Mouse (Mus musculus): ENCODE data around the gene Retn.

- no peak for TF ChIP-seq EP300 (IDR thresholded peaks at IDR 0.05)
- no peak for TF ChIP-seq CTCF (IDR thresholded peaks at IDR 0.05)
Observed at GRCm38 (mm10) chr8:3656725-3657381, 1.3 kb downstream of the Retn start.

All from lung, postnatal 0 days (tissue).